Mouse (Mus musculus) liver, postnatal 0 days (tissue): Measurements from ENCODE around the gene Reep1.

Source experiments
- CTCF ChIP-seq: sonication (generic); IDR thresholded peaks from 2 replicates; pipeline ENCODE4 v1.5.1; 2016; ENCODE audit warnings: antibody characterized with exemption, low read depth
- EP300 ChIP-seq: IDR thresholded peaks from 2 replicates; pipeline ENCODE4 v1.6.1; 2016; ENCODE audit warnings: antibody characterized with exemption, low read depth, mild to moderate bottlenecking

GRCm38 (mm10) chr6:71806713-71807112, 99.4 kb downstream of the Reep1 start:
- TF ChIP-seq EP300: no peak
- no peak for TF ChIP-seq CTCF
